Mouse (Mus musculus) CH12.LX (cell line): ENCODE data around the gene Opcml. TPM values are rescaled to one million over a fixed set of nuclear protein-coding genes. Genes with fewer than 3 reads are reported as not detected.

Source experiments
- DNase-seq: peaks from one replicate; pipeline ENCODE4 v3.0.0-alpha.2; 2013; ENCODE audit errors: extremely low read depth
- H3K27ac ChIP-seq: 2 replicates; pipeline ENCODE4 v1.5.1; 2012; ENCODE audit warnings: low read depth, mild to moderate bottlenecking, control low read depth, moderate library complexity; ENCODE audit not compliant: insufficient read depth
- H3K27me3 ChIP-seq: replicated peaks from 2 replicates; pipeline ENCODE3; 2012; ENCODE audit warnings: inconsistent platforms
- H3K36me3 ChIP-seq, 2 experiments: replicated peaks in 1 of 2; 2 replicates each; pipeline versions ENCODE3 to v1.6.1; 2012; ENCODE audit warnings: inconsistent platforms in 1 of 2, low read length in 1 of 2, mild to moderate bottlenecking in 1 of 2, mixed read lengths in 1 of 2, moderate library complexity in 1 of 2; ENCODE audit not compliant: control insufficient read depth in 1 of 2, insufficient read depth in 1 of 2
- H3K4me1 ChIP-seq, 2 experiments: 2 replicates each; pipeline ENCODE4 v1.6.1; 2012; ENCODE audit warnings: inconsistent platforms in 1 of 2, moderate library complexity in 1 of 2; ENCODE audit not compliant: insufficient read depth in 2 of 2, control insufficient read depth in 1 of 2
- H3K4me2 ChIP-seq: 2 replicates; pipeline ENCODE4 v1.6.1; 2012; ENCODE audit warnings: low read depth, mild to moderate bottlenecking, control low read depth; ENCODE audit not compliant: poor library complexity, insufficient read depth, severe bottlenecking
- H3K4me3 ChIP-seq, 3 experiments: fragments of 150-350 bp in 1 of 3; sonication (generic) in 1 of 3; replicated peaks in 1 of 3; 2 replicates each; pipeline versions ENCODE3 to v1.5.1; 2011 to 2012; ENCODE audit warnings: low read depth in 2 of 3, low read length in 2 of 3, mild to moderate bottlenecking in 2 of 3, moderate library complexity in 2 of 3, control low read depth in 1 of 3, improper control_type of control experiment in 1 of 3, inconsistent platforms in 1 of 3, mixed read lengths in 1 of 3; ENCODE audit not compliant: poor library complexity in 1 of 3
- H3K79me2 ChIP-seq: replicated peaks from 2 replicates; pipeline ENCODE4 v1.6.1; 2012; ENCODE audit warnings: mild to moderate bottlenecking, moderate library complexity; ENCODE audit not compliant: control insufficient read depth, poor library complexity, insufficient read depth, severe bottlenecking; ENCODE audit errors: extremely low read depth
- H3K9ac ChIP-seq: 2 replicates; pipeline ENCODE4 v1.6.1; 2012; ENCODE audit warnings: low read depth, mild to moderate bottlenecking, control low read depth, moderate library complexity; ENCODE audit not compliant: insufficient read depth
- H3K9me3 ChIP-seq: replicated peaks from 2 replicates; pipeline ENCODE3; 2012; ENCODE audit warnings: low read length, inconsistent platforms, mixed read lengths
- BHLHE40 ChIP-seq: IDR thresholded peaks from 2 replicates; pipeline ENCODE4 v1.6.1; 2011; ENCODE audit warnings: mild to moderate bottlenecking, low read depth, low read length, improper control_type of control experiment
- CHD1 ChIP-seq: IDR thresholded peaks from 2 replicates; pipeline ENCODE4 v1.6.1; 2012; ENCODE audit warnings: low read depth, low read length, improper control_type of control experiment, inconsistent platforms
- CHD2 ChIP-seq: IDR thresholded peaks from 2 replicates; pipeline ENCODE4 v1.6.1; 2011; ENCODE audit warnings: low read length, improper control_type of control experiment
- CTCF ChIP-seq, 2 experiments: IDR thresholded peaks in 1 of 2; conservative IDR thresholded peaks in 1 of 2; 2 replicates each; pipeline ENCODE4 v1.5.1; 2011 to 2012; ENCODE audit warnings: low read depth in 2 of 2, low read length in 2 of 2, improper control_type of control experiment in 1 of 2, inconsistent platforms in 1 of 2, mild to moderate bottlenecking in 1 of 2, moderate library complexity in 1 of 2
- ELF1 ChIP-seq: IDR thresholded peaks from 2 replicates; pipeline ENCODE4 v1.6.1; 2014; ENCODE audit warnings: low read depth, mild to moderate bottlenecking, inconsistent platforms, low read length, improper control_type of control experiment
- ETS1 ChIP-seq: conservative IDR thresholded peaks from 2 replicates; pipeline ENCODE4 v1.6.1; 2012; ENCODE audit warnings: low read depth, mild to moderate bottlenecking, inconsistent platforms, low read length, improper control_type of control experiment, moderate library complexity
- IRF4 ChIP-seq: IDR thresholded peaks from 2 replicates; pipeline ENCODE4 v1.6.1; 2014; ENCODE audit warnings: low read depth, mild to moderate bottlenecking, inconsistent platforms, low read length, improper control_type of control experiment
- JUN ChIP-seq: IDR thresholded peaks from 2 replicates; pipeline ENCODE4 v1.6.1; 2011; ENCODE audit warnings: low read depth, mild to moderate bottlenecking, low read length, improper control_type of control experiment, moderate library complexity; ENCODE audit not compliant: insufficient read depth
- JUND ChIP-seq: conservative IDR thresholded peaks from 2 replicates; pipeline ENCODE4 v1.6.1; 2011; ENCODE audit warnings: low read depth, low read length, improper control_type of control experiment
- MAFK ChIP-seq: IDR thresholded peaks from 2 replicates; pipeline ENCODE4 v1.6.1; 2011; ENCODE audit warnings: low read length, improper control_type of control experiment; ENCODE audit not compliant: insufficient replicate concordance
- MEF2A ChIP-seq: IDR thresholded peaks from 2 replicates; pipeline ENCODE4 v1.6.1; 2014; ENCODE audit warnings: low read depth, mild to moderate bottlenecking, inconsistent platforms, low read length, improper control_type of control experiment, borderline replicate concordance
- MXI1 ChIP-seq: IDR thresholded peaks from 2 replicates; pipeline ENCODE4 v1.6.1; 2011; ENCODE audit warnings: mild to moderate bottlenecking, low read depth, low read length, improper control_type of control experiment
- MYC ChIP-seq: IDR thresholded peaks from 2 replicates; pipeline ENCODE4 v1.6.1; 2011; ENCODE audit warnings: low read depth, mild to moderate bottlenecking, improper control_type of control experiment, low read length
- NELFE ChIP-seq: IDR thresholded peaks from 2 replicates; pipeline ENCODE4 v1.6.1; 2011; ENCODE audit warnings: low read depth, low read length, improper control_type of control experiment
- POLR2A ChIP-seq: IDR thresholded peaks from 2 replicates; pipeline ENCODE4 v1.6.1; 2011; ENCODE audit warnings: low read depth, mild to moderate bottlenecking, improper control_type of control experiment, low read length
- POLR2AphosphoS2 ChIP-seq: IDR thresholded peaks from 2 replicates; pipeline ENCODE4 v1.6.1; 2011; ENCODE audit warnings: low read depth, low read length, improper control_type of control experiment
- RCOR1 ChIP-seq: conservative IDR thresholded peaks from 2 replicates; pipeline ENCODE4 v1.6.1; 2012; ENCODE audit warnings: low read depth, mild to moderate bottlenecking, inconsistent platforms, low read length, improper control_type of control experiment
- SMC3 ChIP-seq: IDR thresholded peaks from 2 replicates; pipeline ENCODE4 v1.6.1; 2011; ENCODE audit warnings: low read depth, low read length, improper control_type of control experiment
- TBP ChIP-seq: conservative IDR thresholded peaks from 2 replicates; pipeline ENCODE4 v1.6.1; 2011; ENCODE audit warnings: low read depth, low read length, improper control_type of control experiment
- UBTF ChIP-seq: IDR thresholded peaks from 2 replicates; pipeline ENCODE4 v1.6.1; 2012; ENCODE audit warnings: low read depth, mild to moderate bottlenecking, inconsistent platforms, low read length, improper control_type of control experiment, moderate library complexity
- ZKSCAN1 ChIP-seq: IDR thresholded peaks from 2 replicates; pipeline ENCODE4 v1.6.1; 2012; ENCODE audit warnings: low read depth, inconsistent platforms, low read length, improper control_type of control experiment, borderline replicate concordance
- ZMIZ1 ChIP-seq: IDR thresholded peaks from 2 replicates; pipeline ENCODE4 v1.6.1; 2012; ENCODE audit warnings: low read depth, mild to moderate bottlenecking, inconsistent platforms, low read length, improper control_type of control experiment
- ZNF384 ChIP-seq: IDR thresholded peaks from 2 replicates; pipeline ENCODE4 v1.6.1; 2012; ENCODE audit warnings: low read depth, low read length, improper control_type of control experiment, inconsistent platforms
- dilution Hi-C: fragments of 300-500 bp; cut with MboI; formaldehyde crosslinking; loops from 2 replicates; pipeline ENCODE4 v1.14.3; 2020; ENCODE audit warnings: low sequenced_read_pairs; ENCODE audit not compliant: extremely low pct_unique_long_range_greater_than_20kb, extremely low pct_ligation_motif_present
- in situ Hi-C: fragments of 300-500 bp; cut with MboI; formaldehyde crosslinking; loops from 3 replicates; pipeline ENCODE4 v1.14.3; 2019; ENCODE audit warnings: low sequenced_read_pairs, low pct_ligation_motif_present, low pct_unique_long_range_greater_than_20kb, mixed read lengths
- polyA plus RNA-seq: library from polyadenylated mRNA; unstranded; fragments of >175 nt; gene quantifications from 2 replicates; pipeline ENCODE4 v1.2.1, GENCODE M21; 2012; ENCODE audit warnings: low read depth; ENCODE audit not compliant: insufficient read length
- total RNA-seq, 2 experiments: library from RNA; depleted of rRNA; stranded (reverse); fragments of 300-350 nt in 1 of 2; fragments of >200 nt in 1 of 2; gene quantifications; 2 replicates each; pipeline ENCODE4 v1.2.3; 2012 to 2014

Gene Opcml
- total and polyA plus RNA-seq, 3 experiments = 0.34 to 0.60 TPM; not detected in 1

GRCm38 (mm10) chr9:28558628-28559027 is 768.1 kb downstream of the Opcml start:
- Histone ChIP-seq H3K4me3 (no peak overlapping the region), H3K9ac (no peak overlapping the region), H3K79me2 (no peaks in the 10 kb centered on the region), H3K4me2 (no peak overlapping the region), H3K4me1 (no peaks in the 10 kb centered on the region), H3K27me3 (no peaks in the 10 kb centered on the region), H3K27ac (no peak overlapping the region), H3K9me3 (peaks cover 9% of the 10 kb centered on the region), H3K36me3 (no peaks in the 10 kb centered on the region)
- dilution Hi-C loops (no loop called here), in situ Hi-C loops (no loop called here)
- no peak for DNase-seq
- TF ChIP-seq CTCF (conservative IDR thresholded peaks at IDR 0.05 in 1 of 2, IDR thresholded peaks at IDR 0.05 in 1 of 2; ENCODE audit: low read depth in 2 of 2, low read length in 2 of 2) (no peak), ELF1 (no peak), CHD1 (no peak), BHLHE40 (no peak), MYC (no peak), JUND (no peak), MXI1 (no peak), NELFE (no peak), RCOR1 (no peak), JUN (no peak), UBTF (no peak), TBP (no peak), ZMIZ1 (no peak), ZKSCAN1 (no peak), CHD2 (no peak)
- TF ChIP-seq, all 38 proteins: peak for 0

DNA sequence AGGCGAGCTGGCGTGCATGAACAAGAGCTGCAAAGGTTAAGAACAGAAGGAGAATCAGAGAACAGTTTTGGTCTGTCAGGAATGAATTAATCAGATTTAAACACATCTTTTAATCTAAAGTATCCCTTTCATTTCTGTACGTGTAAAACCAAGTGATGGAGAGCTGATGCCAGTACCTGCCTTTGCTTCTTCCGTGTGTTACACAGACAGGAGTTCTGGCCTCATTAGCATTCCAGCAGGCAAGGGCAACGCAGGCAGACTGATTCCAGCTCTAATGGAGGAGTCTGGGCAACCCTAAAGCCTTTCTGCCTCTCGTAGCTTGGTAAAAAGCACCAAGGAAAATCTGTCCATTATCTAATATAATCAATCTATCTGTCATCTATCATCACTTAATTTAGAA is 771.2 kb downstream of the Opcml start:
- Histone ChIP-seq H3K79me2 (no peaks in the 10 kb centered on the region), H3K4me2 (no peak overlapping the region), H3K4me1 (no peaks in the 10 kb centered on the region), H3K27me3 (no peaks in the 10 kb centered on the region), H3K36me3 (no peaks in the 10 kb centered on the region), H3K9ac (no peak overlapping the region), H3K27ac (no peak overlapping the region), H3K4me3 (no peak overlapping the region), H3K9me3 (peaks cover 15% of the 10 kb centered on the region)
- dilution Hi-C loops = no loop called here
- no peak for TF ChIP-seq CHD2
- no peak for TF ChIP-seq RCOR1
- TF ChIP-seq MAFK = no peak
- no peak for TF ChIP-seq IRF4
- no peak for TF ChIP-seq SMC3
- no peak for TF ChIP-seq MEF2A
- TF ChIP-seq TBP = no peak
- TF ChIP-seq POLR2AphosphoS2 = no peak
- TF ChIP-seq POLR2A = no peak
- no peak for TF ChIP-seq ETS1
- no peak for TF ChIP-seq ZNF384
- no peak for TF ChIP-seq JUN
- in situ Hi-C loops = no loop called here
- no peak for DNase-seq
